Mouse (Mus musculus): ENCODE results near the gene Macf1.

The Macf1 gene

DNA sequence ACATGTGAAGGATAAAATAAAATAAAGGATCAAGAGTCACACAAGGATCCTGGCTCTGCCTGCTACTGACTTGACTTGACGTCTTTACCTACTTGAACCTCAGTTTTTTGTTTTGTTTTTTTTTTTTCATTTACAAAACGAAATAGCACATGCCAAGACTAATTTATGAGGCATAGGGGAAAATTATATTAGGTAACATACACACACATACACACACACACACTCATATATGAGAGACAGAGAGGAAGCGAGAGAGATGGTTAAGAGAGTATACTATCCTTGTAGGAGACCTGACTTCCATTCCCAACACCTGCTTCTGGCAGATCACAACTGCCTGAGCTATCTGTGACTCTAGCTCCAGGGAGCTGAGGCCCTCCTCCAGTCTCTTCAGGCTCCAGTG is at the start of gene Macf1:
Gene Macf1, minus strand, starts transcription at position 101 of the 400 bp plus-strand sequence.
- DNase-seq (ENCODE audit: low spot score): no peak

DNA sequence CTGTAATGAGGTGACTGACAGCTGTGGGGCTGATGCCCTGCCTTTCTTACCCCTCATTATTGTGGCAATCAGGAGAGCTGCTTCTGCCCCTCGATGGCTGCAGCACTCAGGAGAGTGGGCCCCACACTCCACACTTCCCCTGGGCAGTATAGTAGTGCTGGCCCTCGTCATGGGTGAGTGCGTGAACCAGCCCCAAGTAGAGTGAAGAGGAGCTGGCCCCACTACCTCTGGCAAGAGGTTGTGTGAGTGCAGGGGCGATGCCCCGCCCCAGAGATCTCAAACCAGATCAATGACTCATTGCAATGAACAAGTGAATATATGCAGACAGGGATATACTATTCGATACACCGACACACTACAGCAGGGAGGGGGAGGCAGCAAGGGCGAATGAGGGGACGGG is 49.4 kb upstream of the Macf1 start:
- no peak for DNase-seq (ENCODE audit: low spot score)

DNA sequence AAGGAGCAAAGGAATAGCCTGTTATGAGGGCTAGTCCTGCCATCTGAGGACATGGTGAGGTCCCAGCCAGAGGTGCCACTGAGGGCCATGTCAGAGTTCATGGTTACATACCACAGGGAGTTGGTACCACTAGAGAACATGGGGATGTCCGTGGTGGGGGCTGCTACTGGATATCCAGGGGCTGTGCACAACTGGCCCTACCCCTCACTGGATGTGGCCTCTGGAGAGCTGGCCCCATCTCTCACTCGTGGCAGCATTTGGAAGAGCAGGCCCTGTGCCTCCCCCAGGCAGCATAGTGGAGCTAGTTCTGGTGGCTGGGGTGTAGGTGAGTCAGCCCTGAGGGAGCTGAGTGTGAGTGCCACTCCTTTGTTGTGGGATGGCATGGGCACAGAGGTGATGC is 48.8 kb upstream of the Macf1 start:
- DNase-seq (ENCODE audit: low spot score): no peak

DNA sequence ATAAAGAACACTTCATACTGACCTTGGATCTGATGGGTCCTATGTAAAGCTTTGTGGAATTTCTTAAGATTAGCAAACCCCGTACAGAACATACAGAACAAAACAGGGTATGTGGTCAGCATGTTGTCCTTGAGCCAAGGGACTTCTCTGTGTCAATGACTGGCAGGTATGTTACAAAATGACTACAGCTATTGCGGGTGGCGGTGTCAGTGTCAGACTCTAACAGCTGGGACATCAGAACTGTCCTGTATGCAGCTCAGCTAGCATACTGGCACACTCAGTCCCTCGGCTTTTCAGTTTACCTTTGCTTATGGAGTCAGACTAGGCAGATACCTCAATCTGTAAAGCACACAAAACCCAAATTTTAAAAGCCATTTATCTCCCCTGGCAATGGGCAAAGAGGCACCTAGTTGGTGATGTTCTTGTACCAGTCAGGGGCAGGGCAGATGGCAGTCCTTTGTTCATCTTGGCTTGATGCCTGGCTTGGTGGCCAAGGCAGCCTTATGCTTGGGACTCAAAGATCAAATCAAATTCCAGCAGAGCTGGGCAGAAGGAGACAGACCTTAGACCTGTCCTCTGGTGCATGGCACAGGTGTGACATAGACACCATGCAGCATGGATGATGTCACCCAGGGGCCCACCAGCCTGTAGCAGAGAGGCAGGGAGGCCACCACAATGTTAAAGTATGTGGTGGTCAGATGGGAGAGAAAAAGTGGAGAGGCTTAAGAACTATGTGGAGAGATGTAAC is 48.2 kb upstream of the Macf1 start:
- DNase-seq (ENCODE audit: low spot score): no peak

DNA sequence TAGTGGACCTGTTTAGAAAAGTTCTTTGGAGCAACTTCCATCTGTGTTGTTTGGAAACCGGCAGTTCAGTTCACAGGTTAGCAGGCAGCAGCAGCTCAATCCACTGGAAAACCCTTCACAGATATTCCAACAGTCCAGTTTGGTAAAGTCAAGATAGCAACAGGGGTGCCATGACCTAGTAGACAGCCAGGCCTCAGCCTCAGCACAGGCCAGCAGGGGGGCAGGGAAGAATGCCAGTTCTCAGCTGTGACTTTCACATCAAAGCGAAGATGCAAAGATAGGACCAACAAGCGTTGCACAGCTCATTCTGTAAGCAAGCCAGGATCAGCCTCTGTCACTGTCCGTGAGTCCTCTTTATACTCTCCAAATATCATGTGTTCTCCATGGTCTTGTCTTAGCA is 37.6 kb upstream of the Macf1 start:
- no peak for DNase-seq (ENCODE audit: low spot score)

DNA sequence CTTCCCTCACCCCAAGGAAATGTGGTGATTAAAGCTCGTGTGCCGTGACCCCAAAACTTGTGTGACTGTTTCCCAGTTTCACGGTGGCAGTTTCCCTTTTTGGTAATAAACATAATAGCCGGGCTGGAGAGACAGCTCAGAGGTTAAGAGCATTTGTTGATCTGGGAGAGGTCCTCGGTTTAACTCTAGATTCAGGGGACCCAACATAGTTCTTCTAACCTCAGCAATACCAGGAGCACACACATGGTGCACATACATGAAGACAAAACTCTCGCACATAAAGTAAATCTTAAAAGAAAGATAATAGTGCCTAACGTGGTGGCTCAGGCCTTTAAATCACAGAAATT is 34.2 kb upstream of the Macf1 start:
- DNase-seq (ENCODE audit: low spot score): no peak

DNA sequence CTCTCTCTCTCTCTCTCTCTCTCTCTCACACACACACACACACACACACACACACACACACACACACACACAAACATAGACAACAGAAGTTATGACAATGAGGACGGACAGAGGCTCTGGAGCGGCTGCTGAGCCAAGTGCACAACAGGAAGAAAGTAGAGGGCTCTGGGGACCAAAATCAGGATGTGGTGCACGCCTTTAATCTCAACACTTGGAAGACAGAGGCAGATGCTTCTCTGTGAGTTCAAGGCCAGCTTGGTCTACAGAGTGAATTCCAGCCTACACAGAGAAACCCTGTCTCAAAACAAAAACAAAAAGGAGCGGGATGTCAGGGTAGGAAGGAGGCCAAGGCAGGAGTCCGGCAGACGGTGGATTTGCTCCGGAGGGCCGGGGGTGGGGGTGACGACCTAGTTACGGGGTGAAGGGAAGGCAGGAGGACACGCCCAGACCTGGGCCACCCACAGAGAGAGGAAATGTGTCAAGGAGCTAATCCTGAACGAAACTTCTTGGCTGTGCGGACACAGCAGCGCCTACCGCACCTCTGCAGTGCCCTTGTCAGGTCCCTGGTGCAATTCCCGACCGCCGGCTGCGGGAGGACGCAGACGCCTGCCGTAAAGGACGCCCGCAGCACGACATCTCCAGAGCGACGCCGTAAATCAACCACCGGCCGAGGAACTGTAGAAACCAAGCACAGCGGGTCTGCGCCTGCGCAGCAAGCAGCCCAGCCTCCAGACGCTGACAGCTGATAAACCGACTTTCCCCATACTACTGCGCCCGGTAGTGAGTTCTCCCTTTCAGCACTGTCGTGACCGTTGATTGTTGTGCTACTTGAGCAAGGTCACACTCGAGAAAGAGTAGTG is 33.6 kb upstream of the Macf1 start, which contains the start of gene Ndufs5:
Gene Ndufs5, minus strand, starts transcription at position 629 of the 860 bp plus-strand sequence.
- DNase-seq (ENCODE audit: low spot score): peak; percentile 97

DNA sequence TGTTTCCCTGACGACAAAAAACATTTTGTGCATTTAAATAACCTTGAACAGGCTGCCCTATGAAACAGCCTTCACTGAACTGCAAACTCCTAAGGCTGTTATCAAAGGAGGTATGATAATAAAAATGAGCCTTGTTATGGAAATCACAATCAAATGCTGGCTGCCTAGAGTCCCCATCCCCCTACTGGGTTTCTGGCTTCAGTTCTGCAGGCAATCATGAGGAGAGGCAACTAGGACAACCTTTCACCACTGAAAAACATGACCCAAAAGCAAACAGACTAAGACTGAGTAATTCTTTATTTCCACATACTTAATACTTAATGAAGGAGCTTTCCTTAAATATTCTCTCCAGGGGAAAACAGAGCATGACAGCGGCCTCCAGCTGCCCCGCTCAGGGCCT is 28.3 kb upstream of the Macf1 start:
- DNase-seq (ENCODE audit: low spot score): no peak

DNA sequence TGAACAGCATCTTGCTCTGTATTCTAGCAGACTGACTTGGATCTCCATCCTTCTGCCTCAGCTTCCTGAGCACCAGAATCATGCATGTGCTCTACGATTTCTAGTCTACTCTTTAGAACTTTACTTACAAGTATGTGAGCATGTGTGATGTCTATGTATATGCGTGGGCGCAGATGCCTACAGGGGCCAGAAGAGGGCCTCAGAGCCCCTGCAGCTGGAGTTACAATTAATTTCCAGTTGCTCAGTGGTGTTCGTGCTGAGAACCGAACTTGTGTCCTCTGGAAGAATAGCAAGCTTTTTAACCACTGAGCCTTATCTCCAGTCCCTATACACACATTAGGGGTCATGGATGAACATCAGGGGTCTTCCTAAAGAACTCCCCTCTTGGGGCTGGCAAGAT is 23.2 kb upstream of the Macf1 start:
- no peak for DNase-seq (ENCODE audit: low spot score)

DNA sequence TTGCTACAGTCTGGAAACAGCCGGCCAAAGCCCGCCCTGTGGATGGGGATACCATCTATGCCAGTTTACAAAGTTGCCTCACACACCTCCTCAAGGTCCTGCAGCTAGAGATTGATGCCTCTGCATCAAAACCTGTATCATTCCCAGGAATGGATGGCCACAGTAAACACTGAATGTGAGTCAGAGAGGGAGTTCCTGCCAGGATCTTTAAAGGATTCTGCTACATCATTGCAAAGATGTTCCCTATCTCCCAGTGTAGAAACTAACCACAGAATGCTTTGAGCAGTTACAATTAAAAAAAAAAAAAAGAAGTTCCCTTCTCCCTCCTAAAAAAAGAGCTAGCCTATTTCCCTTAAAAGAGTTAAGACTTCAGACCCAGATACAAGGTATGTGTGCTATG is 21.2 kb upstream of the Macf1 start:
- DNase-seq (ENCODE audit: low spot score): no peak

DNA sequence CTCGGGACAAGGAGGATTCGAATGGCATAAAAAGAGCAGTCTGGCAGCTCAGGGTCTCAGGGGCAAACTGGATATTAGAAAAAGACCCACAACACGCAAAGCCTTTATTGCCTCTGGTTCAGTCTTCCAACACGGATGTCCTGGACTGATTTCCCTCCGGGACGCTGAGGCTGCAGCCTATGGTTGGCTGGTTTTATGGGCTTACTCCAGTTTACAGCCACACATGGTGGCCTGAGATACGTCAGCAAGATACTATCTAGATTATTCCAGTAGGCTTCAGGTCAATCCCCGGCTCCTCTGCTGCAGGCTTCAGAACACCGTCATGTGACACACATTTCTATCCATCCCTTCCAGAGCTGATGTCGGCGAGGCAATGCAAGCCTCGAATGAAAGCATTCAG is 9.2 kb upstream of the Macf1 start:
- DNase-seq (ENCODE audit: low spot score): no peak

DNA sequence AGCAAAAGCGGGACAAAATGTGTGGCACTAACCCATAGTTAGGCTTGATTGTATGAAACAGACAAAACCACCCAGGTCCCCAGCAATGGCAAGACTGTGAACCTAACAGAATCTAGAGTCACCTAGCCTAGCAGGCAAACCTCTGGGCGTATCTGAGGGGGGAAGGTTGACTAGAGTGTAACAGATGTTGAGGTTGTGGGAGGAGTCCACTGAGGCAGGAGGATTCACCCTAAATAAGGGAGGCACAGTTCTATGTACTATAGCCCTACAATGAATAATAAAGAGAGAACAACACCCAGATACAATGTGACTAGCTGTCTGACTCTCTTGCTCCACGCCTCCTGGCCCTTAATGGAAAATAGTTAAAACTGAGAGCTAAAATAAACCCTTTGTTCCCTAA is 7.9 kb upstream of the Macf1 start:
- no peak for DNase-seq (ENCODE audit: low spot score)

DNA sequence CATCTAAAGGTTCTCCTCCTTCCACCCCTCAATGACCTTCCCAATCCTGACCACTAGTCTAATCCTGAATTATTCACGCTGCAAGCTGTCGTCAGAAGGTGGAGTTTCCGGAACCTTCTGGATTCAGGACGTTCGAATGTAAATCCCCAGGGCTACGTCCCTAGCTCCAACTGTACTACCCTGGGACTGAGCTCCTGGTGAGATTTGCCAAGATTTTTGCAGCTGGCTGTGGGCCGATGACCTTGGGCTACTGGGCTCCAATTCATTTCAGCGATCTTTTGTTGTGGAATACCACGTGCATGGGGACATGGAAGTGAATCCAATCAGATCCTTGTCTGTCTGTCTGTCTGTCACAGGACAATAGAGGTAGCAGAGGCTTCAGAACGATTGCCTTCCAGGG is 6.2 kb upstream of the Macf1 start:
- DNase-seq (ENCODE audit: low spot score): no peak

DNA sequence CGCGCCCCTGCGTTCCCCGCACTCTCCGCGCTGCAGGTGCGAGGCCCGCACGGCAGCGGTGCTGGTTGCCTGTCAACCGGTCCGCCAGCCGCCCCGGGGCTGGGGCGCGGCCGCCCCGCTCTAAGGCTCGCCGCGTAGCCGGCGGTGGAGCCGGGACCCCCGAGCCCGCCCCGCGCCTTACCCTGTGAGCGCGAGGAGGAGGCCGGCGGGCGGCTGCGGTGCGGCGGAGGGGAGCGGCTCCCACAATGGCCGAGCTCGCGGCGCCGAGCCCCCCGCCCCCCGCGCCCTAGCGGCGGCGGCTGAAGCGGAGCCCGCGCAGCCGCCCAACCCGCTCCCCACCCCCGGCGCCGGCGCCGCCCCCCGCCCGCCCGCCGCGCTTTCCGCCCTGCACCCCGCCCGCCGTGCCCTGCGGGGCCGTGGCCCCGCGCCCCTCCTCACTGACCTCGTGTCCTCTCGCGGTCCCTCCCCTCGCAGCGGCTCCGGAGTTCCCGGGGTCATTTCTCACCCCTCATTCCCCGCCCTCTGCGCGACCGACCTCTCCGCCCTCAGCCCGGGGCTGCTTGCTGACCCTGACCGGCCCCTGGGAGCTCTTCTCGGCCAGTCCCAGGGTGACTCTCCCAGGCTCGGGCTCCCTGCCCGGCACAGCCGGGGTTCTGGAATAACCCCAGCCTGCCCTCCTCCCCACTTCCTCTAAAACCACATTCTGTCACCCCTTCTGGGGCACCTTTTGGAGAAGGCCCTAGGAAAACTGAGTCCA is 3.0 kb upstream of the Macf1 start:
- peak; percentile 22 for DNase-seq (ENCODE audit: low spot score)

DNA sequence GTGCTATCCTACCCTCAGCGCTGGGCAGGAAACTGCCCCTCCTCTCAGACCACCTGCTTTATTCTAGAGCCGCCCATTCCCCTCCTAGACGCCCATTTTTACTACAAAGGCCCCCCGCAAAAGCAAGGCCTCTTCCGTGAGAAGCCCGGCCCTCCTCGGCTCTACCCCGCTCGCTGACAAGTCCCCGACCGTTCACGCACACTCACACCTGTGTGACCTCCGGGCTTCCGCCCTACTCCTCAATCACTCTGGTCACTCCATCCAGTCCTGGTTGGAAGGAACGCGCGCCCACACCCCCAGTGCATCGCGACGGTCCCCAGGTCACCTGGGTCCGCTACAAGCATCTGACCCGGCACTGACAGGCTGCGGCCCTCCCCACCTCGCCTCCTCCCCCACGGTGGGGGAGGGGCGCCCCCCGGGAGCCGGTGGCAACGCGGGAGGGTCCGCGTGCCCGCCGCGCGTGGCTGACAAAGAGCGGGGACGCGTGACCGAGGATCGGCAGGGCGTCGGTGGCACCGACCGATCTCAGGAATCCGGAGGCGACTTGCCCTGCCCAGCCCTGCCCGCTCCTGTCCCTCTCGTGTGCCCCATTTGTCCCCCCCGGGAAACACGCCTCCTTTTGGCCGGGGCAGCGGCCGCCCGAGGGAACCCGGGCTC is 2.3 kb upstream of the Macf1 start:
- no peak for DNase-seq (ENCODE audit: low spot score)

DNA sequence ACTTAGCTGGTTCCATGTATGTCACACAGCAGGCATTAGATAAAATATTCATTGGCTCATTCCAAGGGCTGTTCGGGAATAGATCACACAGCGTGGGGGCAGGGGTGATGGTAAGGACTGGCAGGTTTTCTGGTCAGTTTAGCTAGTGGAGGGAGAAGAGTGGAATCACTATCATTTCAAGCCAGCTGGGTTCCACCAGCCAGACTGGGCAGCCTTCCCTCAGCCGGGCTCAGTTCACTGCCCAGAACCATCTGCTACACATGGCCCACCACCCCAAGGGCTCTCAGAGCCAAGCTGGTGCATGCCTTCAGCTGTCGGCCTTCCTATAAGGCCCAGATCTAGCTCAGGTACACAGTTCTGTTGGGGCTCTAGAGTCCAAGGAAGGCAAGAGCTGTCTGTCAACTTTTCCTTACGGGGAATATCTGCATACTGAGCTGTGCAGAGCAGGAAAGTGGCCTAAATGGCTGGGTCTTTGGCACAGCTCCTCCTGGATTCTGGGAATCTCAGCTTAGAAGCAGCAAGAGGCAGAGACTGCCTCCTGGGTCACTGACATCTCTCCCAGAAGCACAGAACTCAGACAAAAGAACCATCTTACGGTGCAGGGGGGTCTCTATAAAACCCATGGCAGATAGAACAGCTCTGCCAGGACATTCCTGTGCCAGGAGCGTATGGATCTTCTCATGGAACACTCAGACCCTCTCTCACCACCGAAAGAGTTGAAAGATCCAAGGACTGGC is 1.5 kb upstream of the Macf1 start:
- no peak for DNase-seq (ENCODE audit: low spot score)

DNA sequence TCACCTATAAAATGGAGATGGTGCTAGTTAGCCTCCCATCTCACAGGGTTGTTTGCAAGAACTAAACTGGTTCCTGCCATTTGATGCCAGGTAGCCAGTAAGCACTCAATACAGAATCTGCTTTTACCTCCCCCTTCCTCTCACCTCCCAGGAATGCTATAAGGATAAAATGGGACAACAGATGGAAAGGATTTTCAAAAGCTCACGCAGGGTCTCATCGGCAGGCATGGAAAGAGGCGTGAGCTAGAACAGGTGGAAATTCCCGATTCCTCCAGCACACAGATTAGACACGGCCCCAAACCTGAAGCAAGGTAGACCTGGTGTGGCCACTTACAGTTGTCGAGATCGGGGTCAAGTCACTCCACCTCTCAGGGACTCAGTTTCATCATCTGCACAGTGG is 886 bp upstream of the Macf1 start:
- DNase-seq (ENCODE audit: low spot score): no peak

DNA sequence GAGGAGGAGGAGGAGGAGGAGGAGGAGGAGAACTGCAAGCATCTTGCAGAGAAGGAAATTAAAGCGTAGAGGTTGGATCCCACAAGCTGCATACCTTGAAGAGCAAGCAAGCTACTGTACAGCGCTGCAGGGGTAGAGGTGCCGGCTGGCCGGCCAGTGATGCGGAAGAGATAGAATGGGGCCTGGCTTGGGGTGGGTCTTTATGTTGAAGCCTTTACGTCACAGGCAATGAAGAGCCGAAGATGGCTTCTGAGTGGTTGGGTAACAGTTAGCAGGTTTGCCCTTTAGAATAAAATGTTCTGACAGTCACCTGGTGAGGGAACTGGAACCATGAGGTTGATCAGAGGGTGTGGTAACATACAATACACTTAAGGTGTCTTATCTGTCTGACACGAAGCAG is 1.9 kb downstream of the Macf1 start:
- DNase-seq (ENCODE audit: low spot score): no peak

DNA sequence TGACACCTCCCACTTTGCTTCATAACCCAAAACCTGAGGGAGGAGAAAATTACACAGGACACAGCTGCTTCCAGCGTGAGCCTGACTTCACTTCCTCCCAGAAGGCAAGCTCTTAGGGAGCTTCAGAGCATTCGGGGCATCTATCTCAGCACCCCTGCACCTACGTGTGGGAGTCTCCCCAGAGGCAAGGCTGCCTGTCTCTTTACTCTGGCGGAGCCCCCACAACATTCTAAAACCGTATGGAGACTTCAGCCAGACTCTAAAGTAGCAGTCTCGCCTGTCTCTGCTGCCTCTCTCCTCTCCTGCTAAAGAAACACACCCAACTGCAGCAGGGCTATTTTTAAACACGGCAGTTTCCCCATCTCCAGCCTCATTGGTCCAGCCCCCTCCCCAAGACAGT is 3.2 kb downstream of the Macf1 start:
- DNase-seq (ENCODE audit: low spot score): no peak

DNA sequence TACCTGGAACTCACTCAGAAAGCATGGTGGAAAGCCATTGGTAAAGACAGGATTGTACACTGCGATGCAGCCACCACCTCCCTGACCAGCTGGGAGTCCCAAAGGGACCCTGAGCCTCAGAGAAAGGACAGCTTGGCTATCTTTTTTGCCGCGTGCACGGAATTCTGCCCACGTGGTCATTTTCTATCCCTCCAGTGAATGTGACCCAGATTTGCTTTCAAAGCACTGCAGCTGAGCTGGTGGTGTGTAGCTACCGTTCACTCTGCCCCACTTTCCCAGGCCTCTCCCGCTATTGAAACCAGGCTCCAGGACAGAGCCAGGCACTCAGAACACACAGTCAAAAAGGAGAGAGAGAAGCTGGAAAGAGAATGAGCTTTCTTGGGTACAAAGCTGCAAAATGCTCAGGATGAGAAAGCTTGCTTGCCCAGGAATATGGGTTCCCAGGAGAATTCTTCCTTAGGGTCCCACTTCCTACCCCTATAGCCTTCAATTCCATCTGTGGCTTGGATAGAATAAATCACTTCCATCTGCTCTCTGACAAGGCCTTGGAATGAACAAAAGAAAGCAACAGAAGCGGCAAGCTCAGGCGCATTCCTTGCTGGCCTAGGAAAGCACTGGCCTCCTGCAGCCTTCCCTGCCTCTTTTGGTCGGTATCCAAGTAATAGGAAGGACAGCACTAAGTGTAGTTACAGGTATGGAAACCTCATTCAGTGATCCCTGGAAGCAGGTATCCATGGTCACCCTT is 6.9 kb downstream of the Macf1 start:
- no peak for DNase-seq (ENCODE audit: low spot score)

DNA sequence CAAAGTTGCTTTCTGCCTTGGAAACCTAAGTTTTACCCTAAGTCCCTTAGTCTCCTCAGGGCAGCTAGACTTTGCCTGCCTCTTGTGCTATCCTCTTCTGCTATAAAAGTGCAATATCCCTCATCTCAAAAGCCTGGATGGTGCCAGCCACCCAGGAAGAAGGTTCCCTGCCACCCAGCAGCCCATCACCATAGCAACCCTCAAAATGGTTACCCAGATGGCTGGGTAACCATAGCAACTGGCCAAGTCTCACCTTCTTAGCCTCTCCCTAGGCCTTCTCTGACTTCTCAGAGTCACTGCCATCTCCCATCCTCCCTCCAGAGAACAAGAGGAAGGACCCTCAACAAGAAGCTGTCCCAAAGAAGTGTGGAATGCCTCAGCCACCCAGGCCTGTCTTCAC is 13.6 kb downstream of the Macf1 start:
- no peak for DNase-seq (ENCODE audit: low spot score)

Measured in urinary bladder, postnatal 25 days (tissue).